Mouse (Mus musculus) C2C12 (cell line): ENCODE data around the gene Ddx17. TPM values are rescaled to one million over a fixed set of nuclear protein-coding genes. Genes with fewer than 3 reads are reported as not detected.

Experiments used
- H3K27me3 ChIP-seq: one replicate; pipeline ENCODE4 v1.6.1; 2011; ENCODE audit not compliant: control insufficient read depth, insufficient read depth, insufficient read length
- H3K36me3 ChIP-seq: one replicate; pipeline ENCODE4 v1.6.1; 2011; ENCODE audit not compliant: control insufficient read depth, insufficient read depth
- H3K4me3 ChIP-seq: one replicate; pipeline ENCODE4 v1.5.1; 2011; ENCODE audit warnings: mild to moderate bottlenecking, control low read depth; ENCODE audit not compliant: poor library complexity, insufficient read depth, severe bottlenecking
- H3K79me2 ChIP-seq: one replicate; pipeline ENCODE4 v1.6.1; 2011; ENCODE audit not compliant: control insufficient read depth, insufficient read depth
- H3K79me3 ChIP-seq: one replicate; pipeline ENCODE4 v1.6.1; 2011; ENCODE audit warnings: low read depth, control low read depth
- H3ac ChIP-seq: one replicate; pipeline ENCODE3; 2011; ENCODE audit warnings: low read depth; ENCODE audit not compliant: control insufficient read depth, insufficient read length
- CEBPB ChIP-seq: IDR thresholded peaks from one replicate; pipeline ENCODE4 v1.6.1; 2011; ENCODE audit warnings: low read depth, mild to moderate bottlenecking, control low read depth, moderate library complexity
- CTCF ChIP-seq: IDR thresholded peaks from one replicate; pipeline ENCODE4 v1.5.1; 2011; ENCODE audit not compliant: control insufficient read depth, insufficient read depth, insufficient read length
- FOSL1 ChIP-seq: IDR thresholded peaks from one replicate; pipeline ENCODE4 v1.8.0; 2011; ENCODE audit warnings: mild to moderate bottlenecking, low read length; ENCODE audit not compliant: poor library complexity, insufficient read depth, severe bottlenecking
- MAX ChIP-seq: IDR thresholded peaks from one replicate; pipeline ENCODE4 v1.6.1; 2011; ENCODE audit warnings: mild to moderate bottlenecking, control low read depth
- MYOD1 ChIP-seq: IDR thresholded peaks from one replicate; pipeline ENCODE4 v1.6.1; 2011; ENCODE audit warnings: low read depth; ENCODE audit not compliant: control insufficient read depth, insufficient read length
- MYOG ChIP-seq: IDR thresholded peaks from one replicate; pipeline ENCODE4 v1.6.1; 2011; ENCODE audit not compliant: control insufficient read depth, insufficient read length; ENCODE audit errors: extremely low read depth
- USF1 ChIP-seq: IDR thresholded peaks from one replicate; pipeline ENCODE4 v1.6.1; 2011; ENCODE audit warnings: low read depth, mild to moderate bottlenecking, control low read depth, moderate library complexity
- polyA plus RNA-seq: library from polyadenylated mRNA; unstranded; fragments of >200 nt; fragmentation: generic; extraction: Trizol; gene quantifications from one replicate; pipeline ENCODE4 v1.2.1, GENCODE M21; 2012; ENCODE audit warnings: missing spikeins

The Ddx17 gene
- polyA plus RNA-seq, 1 experiment, result 84.9 TPM

DNA sequence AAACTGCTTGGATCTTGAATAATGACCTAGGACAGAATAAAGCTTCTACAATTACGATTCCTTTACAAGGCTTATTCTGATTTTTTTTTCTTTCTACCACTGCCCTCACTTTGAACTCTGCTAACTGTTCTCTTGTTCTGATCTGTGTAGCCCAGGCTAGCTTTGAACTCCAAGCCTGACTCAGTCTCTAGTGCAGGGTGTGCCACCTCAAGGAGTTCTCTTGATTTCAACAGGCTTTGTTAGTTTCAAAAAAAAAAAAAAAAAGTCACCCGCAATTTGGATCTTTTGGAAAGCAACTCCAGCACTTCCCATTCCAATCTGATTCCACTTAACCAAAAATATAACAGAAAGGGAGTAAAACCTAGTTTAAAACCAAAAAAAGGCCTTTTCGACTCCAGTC lies 1.0 kb downstream of the Ddx17 start:
- H3K36me3 ChIP-seq, result peaks cover 43% of the 10 kb centered on the region
- peaks cover 59% of the 10 kb centered on the region for H3K79me2 ChIP-seq
- peaks cover 49% of the 10 kb centered on the region for H3K79me3 ChIP-seq
- peak overlapping the region; percentile 94 for H3K4me3 ChIP-seq
- TF ChIP-seq MAX, result no peak
- no peak for TF ChIP-seq CTCF
- TF ChIP-seq MYOD1, result no peak
- no peak for TF ChIP-seq USF1
- TF ChIP-seq FOSL1, result no peak
- TF ChIP-seq MYOG, result no peak
- no peak for TF ChIP-seq CEBPB
- H3ac ChIP-seq, result peak overlapping the region; percentile 95
- H3K27me3 ChIP-seq, result no peaks in the 10 kb centered on the region

- Histone ChIP-seq H3K36me3 (peaks cover 58% of the 10 kb centered on the region), H3K4me3 (no peak overlapping the region), H3ac (no peak overlapping the region), H3K27me3 (no peaks in the 10 kb centered on the region), H3K79me2 (peaks cover 75% of the 10 kb centered on the region), H3K79me3 (peaks cover 58% of the 10 kb centered on the region)
- TF ChIP-seq CTCF (no peak), MYOD1 (no peak), MAX (no peak), USF1 (no peak), FOSL1 (no peak), MYOG (no peak), CEBPB (no peak)
Observed at GRCm38 (mm10) chr15:79543968-79544367, 2.6 kb downstream of the Ddx17 start.

DNA sequence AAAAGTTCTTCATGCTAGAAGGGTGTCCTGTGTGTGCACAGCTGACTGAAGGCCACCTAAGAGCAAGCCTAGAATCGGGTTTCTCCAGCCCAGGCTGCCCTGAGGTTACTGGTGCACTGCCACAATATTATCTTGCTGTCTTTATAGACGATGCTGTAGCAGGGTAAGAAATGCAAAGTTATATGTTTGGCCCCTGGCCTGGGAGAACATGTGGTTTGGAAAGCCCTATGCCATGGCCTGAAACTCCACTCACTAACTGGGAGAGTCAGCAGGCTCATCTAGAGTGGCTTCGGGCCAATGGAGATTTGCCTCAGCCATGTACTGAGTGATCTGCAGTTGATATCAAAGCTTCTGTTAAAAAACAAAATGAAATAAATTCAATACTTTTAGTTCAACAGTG lies 12.7 kb downstream of the Ddx17 start:
- Histone ChIP-seq H3K4me3 (no peak overlapping the region), H3K79me2 (peaks cover 52% of the 10 kb centered on the region), H3ac (no peak overlapping the region), H3K27me3 (no peaks in the 10 kb centered on the region), H3K79me3 (peaks cover 13% of the 10 kb centered on the region), H3K36me3 (peaks cover 100% of the 10 kb centered on the region)
- TF ChIP-seq MYOG, result no peak
- TF ChIP-seq MAX, result no peak
- TF ChIP-seq USF1, result no peak

GRCm38 (mm10) chr15:79529935-79530334 lies 16.6 kb downstream of the Ddx17 start:
- Histone ChIP-seq H3ac (no peak overlapping the region), H3K79me3 (peaks cover 7% of the 10 kb centered on the region), H3K79me2 (peaks cover 25% of the 10 kb centered on the region), H3K4me3 (no peak overlapping the region), H3K27me3 (no peaks in the 10 kb centered on the region), H3K36me3 (peaks cover 99% of the 10 kb centered on the region)
- TF ChIP-seq USF1, result no peak
- no peak for TF ChIP-seq FOSL1
- no peak for TF ChIP-seq MAX
- no peak for TF ChIP-seq MYOG
- no peak for TF ChIP-seq CTCF
- TF ChIP-seq MYOD1, result no peak
- TF ChIP-seq CEBPB, result no peak

- Histone ChIP-seq H3K79me3 (peaks cover 2% of the 10 kb centered on the region), H3K27me3 (no peaks in the 10 kb centered on the region), H3K79me2 (peaks cover 18% of the 10 kb centered on the region), H3K36me3 (peaks cover 96% of the 10 kb centered on the region), H3ac (no peak overlapping the region), H3K4me3 (no peak overlapping the region)
- TF ChIP-seq FOSL1 (no peak), MYOD1 (no peak), CTCF (no peak)
Observed at GRCm38 (mm10) chr15:79527991-79528639, 18.4 kb downstream of the Ddx17 start.

GRCm38 (mm10) chr15:79527192-79527591 lies 19.3 kb downstream of the Ddx17 start:
- peaks cover 2% of the 10 kb centered on the region for H3K79me3 ChIP-seq
- H3K36me3 ChIP-seq, result peaks cover 94% of the 10 kb centered on the region
- no peak overlapping the region for H3ac ChIP-seq
- no peak overlapping the region for H3K4me3 ChIP-seq
- no peaks in the 10 kb centered on the region for H3K27me3 ChIP-seq
- peaks cover 9% of the 10 kb centered on the region for H3K79me2 ChIP-seq
- TF ChIP-seq MAX (no peak), CTCF (no peak), CEBPB (no peak), FOSL1 (no peak), MYOD1 (no peak), MYOG (no peak), USF1 (no peak)
